Mouse (Mus musculus): ENCODE results near the gene Olfr628. TPM values are rescaled to one million over a fixed set of nuclear protein-coding genes. Genes with fewer than 3 reads are reported as not detected.
"Not testable (repeated sequence)": the region's sequence is repeated elsewhere in the genome, so short reads cannot be mapped to it uniquely, and the experiment has no call there.

The Olfr628 gene
- polyA plus RNA-seq, 1 experiment: not detected

- H3K4me3 ChIP-seq: no peak within 1 kb of the TSS
- no peaks in the 10 kb centered on the region for H3K27me3 ChIP-seq (ENCODE audit: control insufficient read depth, insufficient read depth, insufficient read length)
- H3ac ChIP-seq (ENCODE audit: control insufficient read depth, insufficient read length): no peak within 1 kb of the TSS
- H3K36me3 ChIP-seq (ENCODE audit: control insufficient read depth, insufficient read depth): no peaks in the 10 kb centered on the region
- TF ChIP-seq CEBPB (IDR thresholded peaks at IDR 0.05; ENCODE audit: insufficient read depth, poor library complexity, severe bottlenecking): no peak
- no peak for TF ChIP-seq MYOD1 (IDR thresholded peaks at IDR 0.05; ENCODE audit: control insufficient read depth in 1 of 3, insufficient read length in 2 of 3, low read depth in 2 of 3)
- TF ChIP-seq POLR2AphosphoS2 (IDR thresholded peaks at IDR 0.05; ENCODE audit: insufficient read length, low read depth): no peak
- no peak for TF ChIP-seq E2F4 (IDR thresholded peaks at IDR 0.05; ENCODE audit: insufficient read depth)
- TF ChIP-seq TCF12 (IDR thresholded peaks at IDR 0.05; ENCODE audit: insufficient read depth, poor library complexity, severe bottlenecking): no peak
- TF ChIP-seq MYOG (IDR thresholded peaks at IDR 0.05; ENCODE audit: control insufficient read depth in 1 of 3, insufficient read depth in 1 of 3, insufficient read length in 2 of 3, low read depth in 2 of 3): no peak
- TF ChIP-seq MAX (IDR thresholded peaks at IDR 0.05; ENCODE audit: low read depth): no peak
- no peak for TF ChIP-seq TCF3 (IDR thresholded peaks at IDR 0.05; ENCODE audit: insufficient read length, low read depth)
- TF ChIP-seq POLR2A (IDR thresholded peaks at IDR 0.05; ENCODE audit: insufficient read length, low read depth): no peak
- TF ChIP-seq USF1 (IDR thresholded peaks at IDR 0.05; ENCODE audit: low read depth): no peak
- TF ChIP-seq SRF (IDR thresholded peaks at IDR 0.05; ENCODE audit: control insufficient read depth, insufficient read length, low read depth): no peak
- no peak for TF ChIP-seq REST (IDR thresholded peaks at IDR 0.05; ENCODE audit: insufficient read depth, insufficient read length)
- no peak within 1 kb of the TSS for H3K4me2 ChIP-seq (ENCODE audit: low read depth)
- H3K79me2 ChIP-seq (ENCODE audit: control insufficient read depth, insufficient read depth): no peaks in the 10 kb centered on the region
Observed at GRCm38 (mm10) chr7:103744843-103745242, 14.7 kb downstream of the Olfr628 start, which contains the start of gene Olfr629. Olfr629 (minus strand) TSS chr7:103744943.

GRCm38 (mm10) chr7:103757233-103757632 lies 27.1 kb downstream of the Olfr628 start, which contains the start of gene Olfr630:
Olfr630 (minus strand) TSS chr7:103757333.
- Histone ChIP-seq H3ac (ENCODE audit: control insufficient read depth, insufficient read length) (no peak within 1 kb of the TSS), H3K4me3 (no peak within 1 kb of the TSS), H3K36me3 (ENCODE audit: control insufficient read depth, insufficient read depth) (no peaks in the 10 kb centered on the region), H3K79me2 (ENCODE audit: control insufficient read depth, insufficient read depth) (no peaks in the 10 kb centered on the region), H3K4me2 (ENCODE audit: low read depth) (no peak within 1 kb of the TSS), H3K27me3 (ENCODE audit: control insufficient read depth, insufficient read depth, insufficient read length) (no peaks in the 10 kb centered on the region)
- TF ChIP-seq USF1 (IDR thresholded peaks at IDR 0.05; ENCODE audit: low read depth): no peak
- no peak for TF ChIP-seq CEBPB (IDR thresholded peaks at IDR 0.05; ENCODE audit: insufficient read depth, poor library complexity, severe bottlenecking)
- TF ChIP-seq E2F4 (IDR thresholded peaks at IDR 0.05; ENCODE audit: insufficient read depth): no peak
- TF ChIP-seq SRF (IDR thresholded peaks at IDR 0.05; ENCODE audit: control insufficient read depth, insufficient read length, low read depth): no peak
- no peak for TF ChIP-seq TCF3 (IDR thresholded peaks at IDR 0.05; ENCODE audit: insufficient read length, low read depth)
- no peak for TF ChIP-seq POLR2AphosphoS2 (IDR thresholded peaks at IDR 0.05; ENCODE audit: insufficient read length, low read depth)
- TF ChIP-seq MYOG (IDR thresholded peaks at IDR 0.05; ENCODE audit: control insufficient read depth in 1 of 3, insufficient read depth in 1 of 3, insufficient read length in 2 of 3, low read depth in 2 of 3): no peak
- TF ChIP-seq POLR2A (IDR thresholded peaks at IDR 0.05; ENCODE audit: insufficient read length, low read depth): no peak
- TF ChIP-seq MAX (IDR thresholded peaks at IDR 0.05; ENCODE audit: low read depth): no peak

- H3K36me3 ChIP-seq (ENCODE audit: control insufficient read depth, insufficient read depth); H3K4me2 ChIP-seq (ENCODE audit: low read depth); H3K27me3 ChIP-seq (ENCODE audit: control insufficient read depth, insufficient read depth, insufficient read length); H3K79me2 ChIP-seq (ENCODE audit: control insufficient read depth, insufficient read depth); H3K4me3 ChIP-seq; H3ac ChIP-seq (ENCODE audit: control insufficient read depth, insufficient read length): not testable (repeated sequence)
Observed at GRCm38 (mm10) chr7:103762212-103762611, 32.0 kb downstream of the Olfr628 start.

GRCm38 (mm10) chr7:103767687-103768086 lies 37.5 kb downstream of the Olfr628 start:
- H3K79me2 ChIP-seq (ENCODE audit: control insufficient read depth, insufficient read depth); H3ac ChIP-seq (ENCODE audit: control insufficient read depth, insufficient read length); H3K4me2 ChIP-seq (ENCODE audit: low read depth); H3K4me3 ChIP-seq; H3K27me3 ChIP-seq (ENCODE audit: control insufficient read depth, insufficient read depth, insufficient read length); H3K36me3 ChIP-seq (ENCODE audit: control insufficient read depth, insufficient read depth): not testable (repeated sequence)

- H3ac ChIP-seq (ENCODE audit: control insufficient read depth, insufficient read length): no peak within 1 kb of the TSS
- no peak within 1 kb of the TSS for H3K4me2 ChIP-seq (ENCODE audit: low read depth)
- H3K36me3 ChIP-seq (ENCODE audit: control insufficient read depth, insufficient read depth): no peaks in the 10 kb centered on the region
- no peak for TF ChIP-seq TCF12 (IDR thresholded peaks at IDR 0.05; ENCODE audit: insufficient read depth, poor library complexity, severe bottlenecking)
- no peak for TF ChIP-seq USF1 (IDR thresholded peaks at IDR 0.05; ENCODE audit: low read depth)
- TF ChIP-seq MYOD1 (IDR thresholded peaks at IDR 0.05; ENCODE audit: control insufficient read depth in 1 of 3, insufficient read length in 2 of 3, low read depth in 2 of 3): no peak
- no peak for TF ChIP-seq TCF3 (IDR thresholded peaks at IDR 0.05; ENCODE audit: insufficient read length, low read depth)
- no peak for TF ChIP-seq REST (IDR thresholded peaks at IDR 0.05; ENCODE audit: insufficient read depth, insufficient read length)
- no peak for TF ChIP-seq E2F4 (IDR thresholded peaks at IDR 0.05; ENCODE audit: insufficient read depth)
- no peak for TF ChIP-seq CEBPB (IDR thresholded peaks at IDR 0.05; ENCODE audit: insufficient read depth, poor library complexity, severe bottlenecking)
- TF ChIP-seq POLR2A (IDR thresholded peaks at IDR 0.05; ENCODE audit: insufficient read length, low read depth): no peak
- TF ChIP-seq MYOG (IDR thresholded peaks at IDR 0.05; ENCODE audit: control insufficient read depth in 1 of 3, insufficient read depth in 1 of 3, insufficient read length in 2 of 3, low read depth in 2 of 3): no peak
- TF ChIP-seq MAX (IDR thresholded peaks at IDR 0.05; ENCODE audit: low read depth): no peak
- no peak for TF ChIP-seq POLR2AphosphoS2 (IDR thresholded peaks at IDR 0.05; ENCODE audit: insufficient read length, low read depth)
- TF ChIP-seq SRF (IDR thresholded peaks at IDR 0.05; ENCODE audit: control insufficient read depth, insufficient read length, low read depth): no peak
- no peaks in the 10 kb centered on the region for H3K27me3 ChIP-seq (ENCODE audit: control insufficient read depth, insufficient read depth, insufficient read length)
- no peaks in the 10 kb centered on the region for H3K79me2 ChIP-seq (ENCODE audit: control insufficient read depth, insufficient read depth)
- H3K4me3 ChIP-seq: no peak within 1 kb of the TSS
Observed at GRCm38 (mm10) chr7:103771494-103771893, 41.3 kb downstream of the Olfr628 start, which contains the start of gene Olfr69. Olfr69 (minus strand) TSS chr7:103771594.

GRCm38 (mm10) chr7:103777652-103778051 lies 47.5 kb downstream of the Olfr628 start:
- not testable (repeated sequence) for H3K4me3 ChIP-seq; H3K4me2 ChIP-seq (ENCODE audit: low read depth); H3K27me3 ChIP-seq (ENCODE audit: control insufficient read depth, insufficient read depth, insufficient read length); H3ac ChIP-seq (ENCODE audit: control insufficient read depth, insufficient read length); H3K36me3 ChIP-seq (ENCODE audit: control insufficient read depth, insufficient read depth); H3K79me2 ChIP-seq (ENCODE audit: control insufficient read depth, insufficient read depth)
